Mouse (Mus musculus) layer of hippocampus, adult 11-12 months (tissue): ENCODE measurements around the gene Sbno2.

Source experiments
- DNase-seq: peaks from one replicate; pipeline ENCODE4 v3.0.0; 2022; ENCODE audit warnings: low spot score

Gene Sbno2

GRCm38 (mm10) chr10:80105460-80105859 lies at the start of gene Sbno2:
Sbno2 (minus strand) TSS chr10:80105571.
- no peak for DNase-seq

- no peak for DNase-seq
These were observed 49.0 kb upstream of the Sbno2 start for GRCm38 (mm10) chr10:80154384-80154783.

GRCm38 (mm10) chr10:80153713-80154112 lies 48.3 kb upstream of the Sbno2 start:
- no peak for DNase-seq

- DNase-seq = no peak
These were observed 47.5 kb upstream of the Sbno2 start for GRCm38 (mm10) chr10:80152873-80153260.

- no peak for DNase-seq
These were observed 46.9 kb upstream of the Sbno2 start for GRCm38 (mm10) chr10:80152071-80152872.

- DNase-seq = no peak
These were observed 46.1 kb upstream of the Sbno2 start for GRCm38 (mm10) chr10:80151211-80152034.

- no peak for DNase-seq
These were observed 45.1 kb upstream of the Sbno2 start for GRCm38 (mm10) chr10:80150226-80151210.

- DNase-seq = peak; percentile 98
These were observed 44.2 kb upstream of the Sbno2 start for GRCm38 (mm10) chr10:80149291-80150225.

- DNase-seq = peak; percentile 93
These were observed 43.4 kb upstream of the Sbno2 start for GRCm38 (mm10) chr10:80148610-80149290.

- DNase-seq = peak; percentile 75
These were observed 42.6 kb upstream of the Sbno2 start, which contains the start of gene Midn for GRCm38 (mm10) chr10:80147719-80148601. Midn (plus strand) TSS chr10:80148272.

- no peak for DNase-seq
These were observed 41.9 kb upstream of the Sbno2 start for GRCm38 (mm10) chr10:80147146-80147718.

- no peak for DNase-seq
These were observed 41.2 kb upstream of the Sbno2 start for GRCm38 (mm10) chr10:80146568-80147011.

GRCm38 (mm10) chr10:80145896-80146295 lies 40.5 kb upstream of the Sbno2 start:
- no peak for DNase-seq

GRCm38 (mm10) chr10:80144864-80145838 lies 39.8 kb upstream of the Sbno2 start:
- DNase-seq = peak; percentile 80

- DNase-seq = no peak
These were observed 38.8 kb upstream of the Sbno2 start for GRCm38 (mm10) chr10:80144159-80144558.

GRCm38 (mm10) chr10:80143664-80144063 lies 38.3 kb upstream of the Sbno2 start:
- no peak for DNase-seq

GRCm38 (mm10) chr10:80142530-80142925 lies 37.2 kb upstream of the Sbno2 start:
- no peak for DNase-seq
